Mouse (Mus musculus) cerebellum, adult 2 months (tissue): Measurements from ENCODE around the gene Brpf1.

ENCODE experiments used
- CTCF ChIP-seq: fragments of 200-500 bp; IDR thresholded peaks from 2 replicates; pipeline ENCODE4 v1.5.1; 2011; ENCODE audit warnings: low read depth, mild to moderate bottlenecking, control low read depth, low read length, moderate library complexity, borderline replicate concordance; ENCODE audit not compliant: insufficient read depth
- POLR2A ChIP-seq: fragments of 200-500 bp; IDR thresholded peaks from 2 replicates; pipeline ENCODE4 v1.6.1; 2011; ENCODE audit warnings: low read length, control low read depth, borderline replicate concordance; ENCODE audit not compliant: insufficient read depth

GRCm38 (mm10) chr6:113286316-113286715 is 20.6 kb upstream of the Brpf1 start:
- TF ChIP-seq CTCF (no peak), POLR2A (no peak)
